In genomic region chr8:57567998-57568397, GRCm38 (mm10) we compare ENCODE assay signal across 16 mouse cellular contexts.
"Had no signal": no experiment of that assay in that cellular context is flagged by ENCODE, and none has a peak within 500 bp of the region (broad histone marks: within the 10 kb centered on the region; RNA-seq: fewer than 3 reads in every experiment).

No protein-coding gene starts in this region.

- DNase-seq: lung, adult 2 months; lung, postnatal 14 days; lung, postnatal 36 days; right cerebral cortex, postnatal 14 days; thymus, adult 2 months; thymus, postnatal 25 days; thymus, postnatal 4 days had no signal

- H3K9me3 ChIP-seq: lung, embryonic 15.5 days; megakaryocyte, embryonic 14.5 days; midbrain, embryonic 13.5 days; midbrain, embryonic 15.5 days; stomach, embryonic 15.5 days had no signal

- H3K9ac ChIP-seq: lung, embryonic 15.5 days; midbrain, embryonic 13.5 days; midbrain, embryonic 15.5 days; stomach, embryonic 15.5 days had no signal

- H3K4me3 ChIP-seq: lung, embryonic 15.5 days; megakaryocyte, embryonic 14.5 days; midbrain, embryonic 13.5 days; midbrain, embryonic 15.5 days; stomach, embryonic 15.5 days had no signal

- H3K36me3 ChIP-seq: lung, embryonic 15.5 days; midbrain, embryonic 13.5 days; midbrain, embryonic 15.5 days; stomach, embryonic 15.5 days had no signal

- H3K27ac ChIP-seq: lung, embryonic 15.5 days; macrophage; midbrain, embryonic 13.5 days; midbrain, embryonic 15.5 days; stomach, embryonic 15.5 days; stomach, postnatal 0 days had no signal

- ATAC-seq: lung, postnatal 0 days had no signal

- H3K4me2 ChIP-seq: lung, embryonic 15.5 days; midbrain, embryonic 11.5 days; midbrain, embryonic 13.5 days; midbrain, embryonic 15.5 days; stomach, embryonic 15.5 days had no signal

- H3K27me3 ChIP-seq: lung, embryonic 15.5 days; megakaryocyte, embryonic 14.5 days; midbrain, embryonic 13.5 days; midbrain, embryonic 15.5 days; stomach, embryonic 15.5 days had no signal

- H3K4me1 ChIP-seq: stomach, embryonic 15.5 days had no signal
